Mouse (Mus musculus): ENCODE results near the gene Wasf2.

GRCm38 (mm10) chr4:133174361-133174760, 44.1 kb downstream of the Wasf2 start:
- no peak for TF ChIP-seq POLR2A (IDR thresholded peaks at IDR 0.05; ENCODE audit: low read depth, low read length)
- no peak for TF ChIP-seq CTCF (IDR thresholded peaks at IDR 0.05; ENCODE audit: extremely low read depth, insufficient read length, insufficient replicate concordance, low read depth, low read length)

Measured in small intestine, adult 2 months (tissue).